Mouse (Mus musculus) limb, embryonic 12.5 days (tissue): ENCODE data around the gene Vrk2. TPM values are rescaled to one million over a fixed set of nuclear protein-coding genes. Genes with fewer than 3 reads are reported as not detected.

Experiments
- ATAC-seq: fragments of 200-750 bp; cut with Nextera tagmentation; 2 replicates; pipeline ENCODE4 v1.8.0; 2017; ENCODE audit warnings: low read depth, moderate TSS enrichment; ENCODE audit not compliant: insufficient number of reproducible peaks, insufficient read depth, low FRiP score, low TSS enrichment
- H3K27ac ChIP-seq: fragments of 300-500 bp; sonication (generic); 2 replicates; pipeline ENCODE4 v1.5.1; 2016; ENCODE audit warnings: mild to moderate bottlenecking, moderate library complexity
- H3K27me3 ChIP-seq: fragments of 300-500 bp; sonication (generic); 2 replicates; pipeline ENCODE4 v1.6.1; 2016; ENCODE audit warnings: mild to moderate bottlenecking, moderate library complexity
- H3K36me3 ChIP-seq: fragments of 300-500 bp; sonication (generic); 2 replicates; pipeline ENCODE4 v1.6.1; 2016; ENCODE audit warnings: mild to moderate bottlenecking, moderate library complexity
- H3K4me1 ChIP-seq: fragments of 300-500 bp; sonication (generic); replicated peaks from 2 replicates; pipeline ENCODE4 v1.6.1; 2016
- H3K4me2 ChIP-seq: fragments of 300-500 bp; sonication (generic); 2 replicates; pipeline ENCODE4 v1.6.1; 2016; ENCODE audit warnings: mild to moderate bottlenecking, moderate library complexity
- H3K4me3 ChIP-seq: fragments of 300-500 bp; sonication (generic); replicated peaks from 2 replicates; pipeline ENCODE4 v1.5.1; 2016; ENCODE audit warnings: mild to moderate bottlenecking
- H3K9ac ChIP-seq: fragments of 300-500 bp; sonication (generic); replicated peaks from 2 replicates; pipeline ENCODE4 v1.6.1; 2016; ENCODE audit warnings: mild to moderate bottlenecking, moderate library complexity
- H3K9me3 ChIP-seq: fragments of 300-500 bp; sonication (generic); 2 replicates; pipeline ENCODE4 v1.6.1; 2016; ENCODE audit warnings: mild to moderate bottlenecking, moderate library complexity
- WGBS: fragments of 180-500 bp; shearing (Covaris S2); methylation state at CpG from one replicate; pipeline ENCODE4 v1.1.7; 2016; 5-methylcytosine and 5-hydroxymethylcytosine counted together
- polyA plus RNA-seq: library from polyadenylated mRNA; unstranded; fragments of >200 nt; fragmentation: Nextera tagmentation; extraction: Ambion mirVana; gene quantifications from 2 replicates; pipeline ENCODE4 v1.2.1, GENCODE M21; 2016

The Vrk2 gene
- polyA plus RNA-seq, 1 experiment from 2014 or later, result 21.3 TPM

- no peak overlapping the region for H3K27ac ChIP-seq
- H3K4me1 ChIP-seq, result no peaks in the 10 kb centered on the region
- H3K4me2 ChIP-seq, result no peak overlapping the region
- no peak for ATAC-seq
- H3K36me3 ChIP-seq, result no peaks in the 10 kb centered on the region
- H3K9ac ChIP-seq, result no peak overlapping the region
- no peaks in the 10 kb centered on the region for H3K27me3 ChIP-seq
- WGBS, result 81% methylated on average over 4 of the region's 4 CpGs
- no peaks in the 10 kb centered on the region for H3K9me3 ChIP-seq
- no peak overlapping the region for H3K4me3 ChIP-seq
Measured at GRCm38 (mm10) chr11:26452693-26453092, 141.1 kb downstream of the Vrk2 start.

GRCm38 (mm10) chr11:26451228-26451627 lies 142.6 kb downstream of the Vrk2 start:
- ATAC-seq, result no peak
- no peaks in the 10 kb centered on the region for H3K9me3 ChIP-seq
- peaks cover 4% of the 10 kb centered on the region; the same call in 1 of the 2 replicates for H3K36me3 ChIP-seq
- H3K27me3 ChIP-seq, result no peaks in the 10 kb centered on the region
- no peak overlapping the region for H3K9ac ChIP-seq
- no peak overlapping the region for H3K4me3 ChIP-seq
- WGBS, result 86% methylated on average over 2 of the region's 2 CpGs
- no peak overlapping the region for H3K27ac ChIP-seq
- no peak overlapping the region for H3K4me2 ChIP-seq
- no peaks in the 10 kb centered on the region for H3K4me1 ChIP-seq

GRCm38 (mm10) chr11:26450636-26451035 lies 143.2 kb downstream of the Vrk2 start:
- Histone ChIP-seq H3K27me3 (no peaks in the 10 kb centered on the region), H3K9ac (no peak overlapping the region), H3K9me3 (no peaks in the 10 kb centered on the region), H3K4me3 (no peak overlapping the region), H3K4me2 (no peak overlapping the region), H3K27ac (no peak overlapping the region), H3K36me3 (peaks cover 4% of the 10 kb centered on the region; the same call in 1 of the 2 replicates), H3K4me1 (no peaks in the 10 kb centered on the region)
- WGBS, result 86% methylated on average over 1 of the region's 1 CpGs
- no peak for ATAC-seq

GRCm38 (mm10) chr11:26449789-26450188 lies 144.0 kb downstream of the Vrk2 start:
- Histone ChIP-seq H3K4me1 (no peaks in the 10 kb centered on the region), H3K4me2 (no peak overlapping the region), H3K27ac (no peak overlapping the region), H3K9me3 (no peaks in the 10 kb centered on the region), H3K9ac (no peak overlapping the region), H3K36me3 (peaks cover 4% of the 10 kb centered on the region; the same call in 1 of the 2 replicates), H3K4me3 (no peak overlapping the region), H3K27me3 (no peaks in the 10 kb centered on the region)
- no peak for ATAC-seq
- 68% methylated on average over 3 of the region's 3 CpGs for WGBS

- no peak overlapping the region for H3K27ac ChIP-seq
- no peaks in the 10 kb centered on the region for H3K4me1 ChIP-seq
- no peaks in the 10 kb centered on the region for H3K9me3 ChIP-seq
- H3K4me3 ChIP-seq, result no peak overlapping the region
- peaks cover 8% of the 10 kb centered on the region for H3K36me3 ChIP-seq
- no peak overlapping the region for H3K9ac ChIP-seq
- no peak for ATAC-seq
- H3K4me2 ChIP-seq, result no peak overlapping the region
- no peaks in the 10 kb centered on the region for H3K27me3 ChIP-seq
Measured at GRCm38 (mm10) chr11:26444374-26444773, 149.4 kb downstream of the Vrk2 start.

GRCm38 (mm10) chr11:26441121-26441520 lies 152.7 kb downstream of the Vrk2 start:
- Histone ChIP-seq H3K27me3 (no peaks in the 10 kb centered on the region), H3K4me3 (no peak overlapping the region), H3K4me1 (no peaks in the 10 kb centered on the region), H3K9me3 (no peaks in the 10 kb centered on the region), H3K9ac (no peak overlapping the region), H3K36me3 (peaks cover 4% of the 10 kb centered on the region; the same call in 1 of the 2 replicates), H3K4me2 (no peak overlapping the region), H3K27ac (no peak overlapping the region)
- ATAC-seq, result no peak
- 87% methylated on average over 1 of the region's 1 CpGs for WGBS

- H3K9me3 ChIP-seq, result no peaks in the 10 kb centered on the region
- WGBS, result 77% methylated on average over 13 of the region's 13 CpGs
- ATAC-seq, result no peak
Measured at GRCm38 (mm10) chr11:26437818-26438217, 156.0 kb downstream of the Vrk2 start.

GRCm38 (mm10) chr11:26434229-26434628 lies 159.6 kb downstream of the Vrk2 start:
- Histone ChIP-seq H3K9ac (no peak overlapping the region), H3K27me3 (no peaks in the 10 kb centered on the region), H3K36me3 (no peaks in the 10 kb centered on the region), H3K4me3 (no peak overlapping the region), H3K9me3 (no peaks in the 10 kb centered on the region), H3K4me1 (no peaks in the 10 kb centered on the region), H3K4me2 (no peak overlapping the region), H3K27ac (no peak overlapping the region)
- no peak for ATAC-seq

More at GRCm38 (mm10) chr11:26437818-26438217, 156.0 kb downstream of the Vrk2 start:
- Histone ChIP-seq H3K4me2 (no peak overlapping the region), H3K36me3 (no peaks in the 10 kb centered on the region; the same call in 1 of the 2 replicates), H3K27ac (no peak overlapping the region), H3K4me3 (no peak overlapping the region), H3K9ac (no peak overlapping the region), H3K27me3 (no peaks in the 10 kb centered on the region), H3K4me1 (no peaks in the 10 kb centered on the region)

- WGBS, result 42% methylated on average over 2 of the region's 2 CpGs
Measured at GRCm38 (mm10) chr11:26421472-26421871, 172.3 kb downstream of the Vrk2 start.

More at GRCm38 (mm10) chr11:26421472-26421871, 172.3 kb downstream of the Vrk2 start:
- H3K27me3 ChIP-seq, result no peaks in the 10 kb centered on the region
- no peak overlapping the region for H3K4me2 ChIP-seq
- no peak for ATAC-seq
- no peak overlapping the region for H3K9ac ChIP-seq
- no peaks in the 10 kb centered on the region for H3K9me3 ChIP-seq
- peaks cover 6% of the 10 kb centered on the region; the same call in 1 of the 2 replicates for H3K36me3 ChIP-seq
- no peak overlapping the region for H3K27ac ChIP-seq
- no peaks in the 10 kb centered on the region for H3K4me1 ChIP-seq
- H3K4me3 ChIP-seq, result no peak overlapping the region

Other genes starting within 250 kb of the Vrk2 start
- 31.5 and 38.3 TPM in 2 replicates for gene Fancl, start 207.9 kb downstream of the Vrk2 start, polyA plus RNA-seq
- not detected in 2 replicates for gene Gm6899, start 758 bp downstream of the Vrk2 start, polyA plus RNA-seq